Mouse (Mus musculus) testis, adult 2 months (tissue): ENCODE measurements around the gene Tmem150c.

Source experiments
- CTCF ChIP-seq: fragments of 200-500 bp; IDR thresholded peaks from 2 replicates; pipeline ENCODE4 v1.5.1; 2012; ENCODE audit warnings: low read depth, mild to moderate bottlenecking, inconsistent platforms, low read length, moderate library complexity; ENCODE audit not compliant: control insufficient read depth, insufficient read depth, insufficient replicate concordance
- POLR2A ChIP-seq: fragments of 200-500 bp; IDR thresholded peaks from 2 replicates; pipeline ENCODE4 v1.6.1; 2012; ENCODE audit warnings: low read depth, mild to moderate bottlenecking, inconsistent platforms, low read length, moderate library complexity; ENCODE audit not compliant: control insufficient read depth

GRCm38 (mm10) chr5:100185895-100186294 is 26.3 kb upstream of the Tmem150c start:
- no peak for TF ChIP-seq CTCF
- no peak for TF ChIP-seq POLR2A
